In genomic region chr7:80446221-80446878, GRCm38 (mm10) we compare ENCODE assay signal across 1 mouse cellular context.
TF ChIP-seq lines count a peak whose summit lies in the region.

No protein-coding gene starts in this region.

TF ChIP-seq in CH12.LX, 34 proteins besides CTCF, POLR2A, EP300 and RAD21 (continued from another document):
- TF ChIP-seq CHD2 (IDR thresholded peaks at IDR 0.05; ENCODE audit: low read length), result no peak
- no peak for TF ChIP-seq RCOR1 (conservative IDR thresholded peaks at IDR 0.05; ENCODE audit: low read depth, low read length)
- TF ChIP-seq ZKSCAN1 (IDR thresholded peaks at IDR 0.05; ENCODE audit: borderline replicate concordance, low read depth, low read length), result no peak
- no peak for TF ChIP-seq NELFE (IDR thresholded peaks at IDR 0.05; ENCODE audit: low read depth, low read length)
- TF ChIP-seq PAX5 (IDR thresholded peaks at IDR 0.05; ENCODE audit: low read length), result no peak
- TF ChIP-seq MXI1 (IDR thresholded peaks at IDR 0.05; ENCODE audit: low read depth, low read length), result no peak
- no peak for TF ChIP-seq TBP (conservative IDR thresholded peaks at IDR 0.05; ENCODE audit: low read depth, low read length)
- TF ChIP-seq ETS1 (conservative IDR thresholded peaks at IDR 0.05; ENCODE audit: low read depth, low read length), result no peak
- no peak for TF ChIP-seq USF1 (IDR thresholded peaks at IDR 0.05; ENCODE audit: low read depth, low read length)
- no peak for TF ChIP-seq KAT2A (IDR thresholded peaks at IDR 0.05; ENCODE audit: insufficient replicate concordance, low read length)
- no peak for TF ChIP-seq USF2 (conservative IDR thresholded peaks at IDR 0.05; ENCODE audit: low read depth, low read length)
- no peak for TF ChIP-seq ZMIZ1 (IDR thresholded peaks at IDR 0.05; ENCODE audit: low read depth, low read length)
- peak; percentile 94 for TF ChIP-seq ZNF384 (IDR thresholded peaks at IDR 0.05; ENCODE audit: low read depth, low read length)
- no peak for TF ChIP-seq ZC3H11A (IDR thresholded peaks at IDR 0.05; ENCODE audit: low read depth, low read length)
- no peak for TF ChIP-seq ELF1 (IDR thresholded peaks at IDR 0.05; ENCODE audit: low read depth, low read length)
